Comparison of ENCODE assay signal across 23 mouse cellular contexts in genomic region chr8:109647331-109647730, GRCm38 (mm10). TPM values are rescaled to one million over a fixed set of nuclear protein-coding genes. Genes with fewer than 3 reads are reported as not detected.
DNase-seq lines count a peak whose midpoint lies in the region; ATAC-seq and TF ChIP-seq lines count a peak whose summit lies in the region.
"Had no signal": no experiment of that assay in that cellular context is flagged by ENCODE, and none has a peak within 500 bp of the region (broad histone marks: within the 10 kb centered on the region; RNA-seq: fewer than 3 reads in every experiment).

No protein-coding gene starts in this region.

- no peaks in the 10 kb centered on the region for H3K9me3 ChIP-seq in forebrain, postnatal 0 days (ENCODE audit: low read length)
- no peaks in the 10 kb centered on the region for H3K9me3 ChIP-seq in forebrain, embryonic 16.5 days (ENCODE audit: control insufficient read depth, low read length)
- H3K9me3 ChIP-seq in midbrain, embryonic 14.5 days (ENCODE audit: control insufficient read depth, low read length) = no peaks in the 10 kb centered on the region
- H3K9me3 ChIP-seq in midbrain, embryonic 15.5 days = no peaks in the 10 kb centered on the region
- H3K9me3 ChIP-seq: heart, embryonic 10.5 days; hindbrain, embryonic 12.5 days had no signal

- no peaks in the 10 kb centered on the region for H3K36me3 ChIP-seq in forebrain, postnatal 0 days (ENCODE audit: insufficient read depth)
- H3K36me3 ChIP-seq in forebrain, embryonic 16.5 days (ENCODE audit: control insufficient read depth, insufficient read depth) = no peaks in the 10 kb centered on the region
- H3K36me3 ChIP-seq in midbrain, embryonic 14.5 days (ENCODE audit: control insufficient read depth, insufficient read depth, low read length) = no peaks in the 10 kb centered on the region
- no peaks in the 10 kb centered on the region for H3K36me3 ChIP-seq in midbrain, embryonic 15.5 days (replicated peaks)
- H3K36me3 ChIP-seq: heart, embryonic 10.5 days; hindbrain, embryonic 12.5 days had no signal

- no peak overlapping the region for H3K4me2 ChIP-seq in forebrain, postnatal 0 days (ENCODE audit: low read depth)
- no peak overlapping the region for H3K4me2 ChIP-seq in forebrain, embryonic 16.5 days (ENCODE audit: low read length)
- H3K4me2 ChIP-seq in midbrain, embryonic 14.5 days (ENCODE audit: low read length) = no peak overlapping the region
- H3K4me2 ChIP-seq in midbrain, embryonic 15.5 days = no peak overlapping the region
- H3K4me2 ChIP-seq: hindbrain, embryonic 12.5 days had no signal

- 60% methylated on average over 11 of the region's 11 CpGs for WGBS in forebrain, postnatal 0 days
- 70% methylated on average over 11 of the region's 11 CpGs for WGBS in forebrain, embryonic 16.5 days
- WGBS in midbrain, embryonic 14.5 days = 73% methylated on average over 11 of the region's 11 CpGs
- WGBS in midbrain, embryonic 15.5 days = 77% methylated on average over 11 of the region's 11 CpGs

- no peak overlapping the region for H3K9ac ChIP-seq in forebrain, postnatal 0 days
- H3K9ac ChIP-seq in forebrain, embryonic 16.5 days (replicated peaks; ENCODE audit: low read depth, low read length) = no peak overlapping the region
- no peak overlapping the region for H3K9ac ChIP-seq in midbrain, embryonic 14.5 days (replicated peaks; ENCODE audit: low read length)
- no peak overlapping the region for H3K9ac ChIP-seq in midbrain, embryonic 15.5 days
- H3K9ac ChIP-seq: hindbrain, embryonic 12.5 days had no signal

- TF ChIP-seq CTCF in forebrain, postnatal 0 days (IDR thresholded peaks at IDR 0.05; ENCODE audit: low read depth) = no peak
- no peak for TF ChIP-seq CTCF in layer of hippocampus, adult 2 months (conservative IDR thresholded peaks at IDR 0.05)

- no peaks in the 10 kb centered on the region for H3K27me3 ChIP-seq in forebrain, postnatal 0 days (ENCODE audit: insufficient read depth, low read length)
- H3K27me3 ChIP-seq in forebrain, embryonic 16.5 days (replicated peaks; ENCODE audit: control insufficient read depth, insufficient read depth, low read length) = no peaks in the 10 kb centered on the region
- no peaks in the 10 kb centered on the region for H3K27me3 ChIP-seq in midbrain, embryonic 14.5 days (ENCODE audit: control insufficient read depth, insufficient read depth, low read length)
- no peaks in the 10 kb centered on the region for H3K27me3 ChIP-seq in midbrain, embryonic 15.5 days (replicated peaks)
- H3K27me3 ChIP-seq: CH12.LX; hindbrain, embryonic 12.5 days had no signal

- ATAC-seq in forebrain, postnatal 0 days = peak; percentile 32; the same call in 1 of the 2 replicates
- ATAC-seq in forebrain, embryonic 16.5 days = no peak
- ATAC-seq in midbrain, embryonic 14.5 days (ENCODE audit: low FRiP score, low TSS enrichment) = no peak
- ATAC-seq in midbrain, embryonic 15.5 days (replicated peaks) = no peak
- no peak for ATAC-seq in activated CD4-positive, CD25-positive, alpha-beta regulatory T cell, adult 4 months
- ATAC-seq: hindbrain, embryonic 16.5 days; inflammation-experienced regulatory T-cells, adult 6 months; intestine, postnatal 0 days had no signal

- no peaks in the 10 kb centered on the region for H3K4me1 ChIP-seq in forebrain, postnatal 0 days (ENCODE audit: insufficient read depth)
- H3K4me1 ChIP-seq in forebrain, embryonic 16.5 days (replicated peaks; ENCODE audit: control insufficient read depth, insufficient read depth, low read length) = no peaks in the 10 kb centered on the region
- no peaks in the 10 kb centered on the region for H3K4me1 ChIP-seq in midbrain, embryonic 14.5 days (ENCODE audit: control insufficient read depth, insufficient read depth, low read length)
- H3K4me1 ChIP-seq in midbrain, embryonic 15.5 days = no peaks in the 10 kb centered on the region
- H3K4me1 ChIP-seq: heart, embryonic 10.5 days; hindbrain, embryonic 12.5 days had no signal

- DNase-seq in forebrain, postnatal 0 days = peak; percentile 19
- DNase-seq in layer of hippocampus, adult 2 months (ENCODE audit: low spot score in 2 of 2) = peak in 1 of 2 experiments; percentile 30
- no peak for DNase-seq in layer of hippocampus, postnatal 25 days (ENCODE audit: extremely low spot score in 1 of 2, low spot score in 1 of 2)
- DNase-seq in midbrain, embryonic 14.5 days = peak; percentile 9
- DNase-seq in telencephalon, adult 2 months (ENCODE audit: low read depth, low spot score) = peak; percentile 26
- DNase-seq: adrenal gland, adult 8-10 months; adrenal gland, postnatal 36 days; cerebellum, adult 11-12 months; cerebellum, adult 9-10 months; cerebellum, postnatal 25 days; gastrocnemius, postnatal 25 days; heart, postnatal 10 days; heart, postnatal 4 days had no signal

- H3K4me3 ChIP-seq in forebrain, postnatal 0 days (ENCODE audit: low read depth, low read length) = no peak overlapping the region
- no peak overlapping the region for H3K4me3 ChIP-seq in forebrain, embryonic 16.5 days (replicated peaks; ENCODE audit: low read length)
- H3K4me3 ChIP-seq in layer of hippocampus, adult 2 months = no peak overlapping the region
- H3K4me3 ChIP-seq in midbrain, embryonic 14.5 days (replicated peaks; ENCODE audit: low read depth, low read length) = no peak overlapping the region
- H3K4me3 ChIP-seq in midbrain, embryonic 15.5 days = no peak overlapping the region
- H3K4me3 ChIP-seq: heart, embryonic 10.5 days; hindbrain, embryonic 12.5 days had no signal

- no peak overlapping the region for H3K27ac ChIP-seq in forebrain, postnatal 0 days (ENCODE audit: low read depth, low read length)
- no peak overlapping the region for H3K27ac ChIP-seq in forebrain, embryonic 16.5 days (ENCODE audit: low read length)
- peak overlapping the region; percentile 39; the same call in 1 of the 2 replicates for H3K27ac ChIP-seq in layer of hippocampus, adult 2 months
- H3K27ac ChIP-seq in midbrain, embryonic 14.5 days (replicated peaks; ENCODE audit: low read depth, low read length) = no peak overlapping the region
- no peak overlapping the region for H3K27ac ChIP-seq in midbrain, embryonic 15.5 days
- H3K27ac ChIP-seq: heart, embryonic 10.5 days; hindbrain, embryonic 12.5 days had no signal

RNA-seq across cellular contexts. Expression of gene Pkd1l3, which starts 33.0 kb away (rescaled TPM):
- 0.24 TPM in 1 of 2 replicates, not detected in the other for total RNA-seq in forebrain, postnatal 0 days (2014; rRNA removed)
- 0.21 TPM in 1 of 2 replicates, not detected in the other for polyA plus RNA-seq in forebrain, postnatal 0 days (2015; fragmentation: Nextera tagmentation; extraction: Ambion mirVana)
- 0.03 TPM in 1 of 2 replicates, not detected in the other for polyA plus RNA-seq in forebrain, embryonic 16.5 days (2015; fragmentation: Nextera tagmentation; extraction: Ambion mirVana)
- 1 to 10 TPM; 2.3 to 2.8 TPM for total RNA-seq in layer of hippocampus, adult 2 months (2021)
- 1 to 10 TPM; 1.9 to 2.3 TPM for total RNA-seq in layer of hippocampus, postnatal 25 days (2021)
- polyA plus RNA-seq in midbrain, embryonic 14.5 days (2014; fragmentation: Nextera tagmentation; extraction: Ambion mirVana) = 0.12 TPM in 1 of 2 replicates, not detected in the other
- 0.03 and 0.27 TPM in 2 replicates for polyA plus RNA-seq in midbrain, embryonic 15.5 days (2015; fragmentation: Nextera tagmentation; extraction: Ambion mirVana)
- polyA plus RNA-seq in activated CD4-positive, CD25-positive, alpha-beta regulatory T cell, adult 4 months (2017; shearing (Covaris generic)) = 1 to 10 TPM in 1 of 2 experiments, under 1 TPM in 1; 0.32 to 1.6 TPM
- total RNA-seq: gastrocnemius, postnatal 25 days; heart, postnatal 4 days had no signal
- polyA plus RNA-seq: heart, embryonic 14.5 days; intestine, postnatal 0 days had no signal

RNA-seq across cellular contexts. Expression of gene Dhodh, which starts 38.9 kb away (rescaled TPM):
- total RNA-seq in forebrain, postnatal 0 days (2014; rRNA removed) = 26.1 and 26.4 TPM in 2 replicates
- 27.7 and 27.9 TPM in 2 replicates for polyA plus RNA-seq in forebrain, postnatal 0 days (2015; fragmentation: Nextera tagmentation; extraction: Ambion mirVana)
- 35.0 and 35.5 TPM in 2 replicates for polyA plus RNA-seq in forebrain, embryonic 16.5 days (2015; fragmentation: Nextera tagmentation; extraction: Ambion mirVana)
- 10 to 100 TPM; 25.6 to 25.9 TPM for total RNA-seq in layer of hippocampus, adult 2 months (2021)
- total RNA-seq in layer of hippocampus, postnatal 25 days (2021) = 10 to 100 TPM; 22.5 to 25.1 TPM
- polyA plus RNA-seq in midbrain, embryonic 14.5 days (2014; fragmentation: Nextera tagmentation; extraction: Ambion mirVana) = 28.7 and 31.1 TPM in 2 replicates
- 32.2 and 33.3 TPM in 2 replicates for polyA plus RNA-seq in midbrain, embryonic 15.5 days (2015; fragmentation: Nextera tagmentation; extraction: Ambion mirVana)
- 10 to 100 TPM; 29.0 to 32.3 TPM for polyA plus RNA-seq in activated CD4-positive, CD25-positive, alpha-beta regulatory T cell, adult 4 months (2017; shearing (Covaris generic))

RNA-seq across cellular contexts. Expression of gene Ist1, which starts 45.7 kb away (rescaled TPM):
- total RNA-seq in forebrain, postnatal 0 days (2014; rRNA removed) = 126 and 139 TPM in 2 replicates
- 89.3 and 110 TPM in 2 replicates for polyA plus RNA-seq in forebrain, postnatal 0 days (2015; fragmentation: Nextera tagmentation; extraction: Ambion mirVana)
- 187 and 199 TPM in 2 replicates for polyA plus RNA-seq in forebrain, embryonic 16.5 days (2015; fragmentation: Nextera tagmentation; extraction: Ambion mirVana)
- 10 to 100 TPM; 87.0 to 94.9 TPM for total RNA-seq in layer of hippocampus, adult 2 months (2021)
- total RNA-seq in layer of hippocampus, postnatal 25 days (2021) = 10 to 100 TPM; 84.7 to 86.4 TPM
- 158 and 187 TPM in 2 replicates for polyA plus RNA-seq in midbrain, embryonic 14.5 days (2014; fragmentation: Nextera tagmentation; extraction: Ambion mirVana)
- polyA plus RNA-seq in midbrain, embryonic 15.5 days (2015; fragmentation: Nextera tagmentation; extraction: Ambion mirVana) = 160 and 166 TPM in 2 replicates
- polyA plus RNA-seq in activated CD4-positive, CD25-positive, alpha-beta regulatory T cell, adult 4 months (2017; shearing (Covaris generic)) = 100 to 1,000 TPM; 128 to 129 TPM

RNA-seq across cellular contexts. Expression of gene Zfp821, which starts 58.0 kb away (rescaled TPM):
- total RNA-seq in forebrain, postnatal 0 days (2014; rRNA removed) = 87.6 and 92.1 TPM in 2 replicates
- 57.8 and 67.0 TPM in 2 replicates for polyA plus RNA-seq in forebrain, postnatal 0 days (2015; fragmentation: Nextera tagmentation; extraction: Ambion mirVana)
- polyA plus RNA-seq in forebrain, embryonic 16.5 days (2015; fragmentation: Nextera tagmentation; extraction: Ambion mirVana) = 85.6 and 88.3 TPM in 2 replicates
- 10 to 100 TPM; 47.0 to 47.6 TPM for total RNA-seq in layer of hippocampus, adult 2 months (2021)
- 10 to 100 TPM; 45.3 to 47.3 TPM for total RNA-seq in layer of hippocampus, postnatal 25 days (2021)
- polyA plus RNA-seq in midbrain, embryonic 14.5 days (2014; fragmentation: Nextera tagmentation; extraction: Ambion mirVana) = 87.5 and 95.2 TPM in 2 replicates
- 83.8 and 84.4 TPM in 2 replicates for polyA plus RNA-seq in midbrain, embryonic 15.5 days (2015; fragmentation: Nextera tagmentation; extraction: Ambion mirVana)
- polyA plus RNA-seq in activated CD4-positive, CD25-positive, alpha-beta regulatory T cell, adult 4 months (2017; shearing (Covaris generic)) = 1 to 10 TPM; 5.1 to 5.5 TPM

Comparison
In these comparisons a context has a peak if more than half of its experiments do, and no peak if none do; other contexts are left out.
1. DNase-seq: peak in forebrain, postnatal 0 days (single experiment), midbrain, embryonic 14.5 days (single experiment) and telencephalon, adult 2 months (single experiment); none in layer of hippocampus, postnatal 25 days (0 of 2).